In the genomic region with DNA sequence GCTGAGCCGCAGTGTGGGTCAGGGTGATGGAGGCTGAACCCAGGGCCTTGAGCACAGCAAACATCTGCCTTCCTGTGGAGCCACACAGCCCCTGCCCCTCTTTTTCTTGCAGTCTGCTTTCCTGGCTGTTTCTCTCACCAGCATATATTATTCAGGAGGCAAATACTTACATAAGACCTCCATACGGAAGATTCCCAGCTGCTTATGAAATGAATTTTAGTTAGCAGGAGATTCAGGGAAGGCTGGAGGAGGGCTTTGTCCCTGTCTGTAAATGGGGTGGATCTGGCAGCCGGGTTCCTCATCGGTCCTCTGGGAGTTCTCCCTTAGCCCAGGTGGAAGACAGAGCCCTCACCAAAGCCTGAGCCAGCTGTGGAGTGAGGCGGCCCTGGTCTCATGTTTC, we compare ENCODE assay signal across 18 mouse cellular contexts. TPM values are rescaled to one million over a fixed set of nuclear protein-coding genes. Genes with fewer than 3 reads are reported as not detected.
"Had no signal": no experiment of that assay in that cellular context is flagged by ENCODE, and none has a peak within 500 bp of the region (broad histone marks: within the 10 kb centered on the region; RNA-seq: fewer than 3 reads in every experiment).

No protein-coding gene starts in this region.

- H3K4me2 ChIP-seq: liver, embryonic 13.5 days; lung, embryonic 14.5 days; midbrain, embryonic 13.5 days; neural tube, embryonic 13.5 days; stomach, embryonic 15.5 days had no signal

- H3K9me3 ChIP-seq: liver, embryonic 13.5 days; megakaryocyte, embryonic 14.5 days; midbrain, embryonic 10.5 days; midbrain, embryonic 13.5 days; neural tube, embryonic 13.5 days; stomach, embryonic 15.5 days had no signal

- ATAC-seq: intestine, postnatal 0 days; midbrain, embryonic 13.5 days; midbrain, embryonic 16.5 days had no signal

- H3K27me3 ChIP-seq: midbrain, embryonic 13.5 days; neural tube, embryonic 13.5 days; stomach, embryonic 15.5 days had no signal

- DNase-seq: liver, embryonic 13.5 days; lung, embryonic 14.5 days; lung, postnatal 10 days; lung, postnatal 36 days; retina, postnatal 1 day; right cerebral cortex, postnatal 14 days; thymus, postnatal 25 days had no signal

- H3K36me3 ChIP-seq: liver, embryonic 13.5 days; midbrain, embryonic 10.5 days; midbrain, embryonic 13.5 days; neural tube, embryonic 13.5 days; stomach, embryonic 15.5 days had no signal

- H3K9ac ChIP-seq: liver, embryonic 13.5 days; lung, embryonic 14.5 days; midbrain, embryonic 13.5 days; neural tube, embryonic 13.5 days; stomach, embryonic 15.5 days had no signal

- H3K4me3 ChIP-seq: liver, embryonic 13.5 days; megakaryocyte, embryonic 14.5 days; midbrain, embryonic 10.5 days; midbrain, embryonic 13.5 days; myocyte; neural tube, embryonic 13.5 days; stomach, embryonic 15.5 days had no signal

- H3K4me1 ChIP-seq: liver, embryonic 13.5 days; megakaryocyte, embryonic 14.5 days; midbrain, embryonic 13.5 days; neural tube, embryonic 13.5 days had no signal

- H3K27ac ChIP-seq: kidney, postnatal 0 days; liver, embryonic 13.5 days; midbrain, embryonic 10.5 days; midbrain, embryonic 13.5 days; neural tube, embryonic 13.5 days; stomach, embryonic 15.5 days had no signal

RNA-seq across cellular contexts. Expression of a gene that starts 3.8 kb away (rescaled TPM):
- total RNA-seq: monocyte, adult 5-6 weeks; neutrophil, adult 5-6 weeks had no signal

RNA-seq across cellular contexts. Expression of a gene that starts 46.7 kb away (rescaled TPM):
- total RNA-seq: monocyte, adult 5-6 weeks; neutrophil, adult 5-6 weeks had no signal
